Mouse (Mus musculus) intestine, embryonic 15.5 days (tissue): ENCODE measurements at regions not wholly inside any gene's neighbourhood (a gene's known extent, or its start where the extent isn't known, plus 50 kb on each side); places are given as distances from the start of the nearest gene placed in this dataset.
A peak's percentile ranks its signal among the peaks of the same experiment; 100 is the strongest.

Experiments
- ATAC-seq: fragments of 200-750 bp; cut with Nextera tagmentation; 2 replicates; pipeline ENCODE4 v1.8.0; 2017; ENCODE audit warnings: moderate TSS enrichment, moderate library complexity
- H3K27ac ChIP-seq: fragments of 300-500 bp; sonication (generic); 2 replicates; pipeline ENCODE4 v1.5.1; 2015; ENCODE audit warnings: mild to moderate bottlenecking, inconsistent platforms
- H3K27me3 ChIP-seq: fragments of 300-500 bp; sonication (generic); replicated peaks from 2 replicates; pipeline ENCODE4 v1.6.1; 2015; ENCODE audit warnings: inconsistent platforms
- H3K36me3 ChIP-seq: fragments of 300-500 bp; sonication (generic); 2 replicates; pipeline ENCODE4 v1.6.1; 2015; ENCODE audit warnings: inconsistent platforms
- H3K4me1 ChIP-seq: fragments of 300-500 bp; sonication (generic); replicated peaks from 2 replicates; pipeline ENCODE4 v1.6.1; 2015; ENCODE audit warnings: inconsistent platforms
- H3K4me2 ChIP-seq: fragments of 300-500 bp; sonication (generic); replicated peaks from 2 replicates; pipeline ENCODE4 v1.6.1; 2015; ENCODE audit warnings: mild to moderate bottlenecking, inconsistent platforms
- H3K4me3 ChIP-seq: fragments of 300-500 bp; sonication (generic); replicated peaks from 2 replicates; pipeline ENCODE4 v1.5.1; 2015; ENCODE audit warnings: inconsistent platforms
- H3K9ac ChIP-seq: fragments of 300-500 bp; sonication (generic); 2 replicates; pipeline ENCODE4 v1.6.1; 2015; ENCODE audit warnings: inconsistent platforms
- H3K9me3 ChIP-seq: fragments of 300-500 bp; sonication (generic); 2 replicates; pipeline ENCODE4 v1.6.1; 2016; ENCODE audit warnings: inconsistent platforms
- WGBS: fragments of 180-500 bp; shearing (Covaris S2); methylation state at CpG from one replicate; pipeline ENCODE4 v1.1.7; 2015; 5-methylcytosine and 5-hydroxymethylcytosine counted together

DNA sequence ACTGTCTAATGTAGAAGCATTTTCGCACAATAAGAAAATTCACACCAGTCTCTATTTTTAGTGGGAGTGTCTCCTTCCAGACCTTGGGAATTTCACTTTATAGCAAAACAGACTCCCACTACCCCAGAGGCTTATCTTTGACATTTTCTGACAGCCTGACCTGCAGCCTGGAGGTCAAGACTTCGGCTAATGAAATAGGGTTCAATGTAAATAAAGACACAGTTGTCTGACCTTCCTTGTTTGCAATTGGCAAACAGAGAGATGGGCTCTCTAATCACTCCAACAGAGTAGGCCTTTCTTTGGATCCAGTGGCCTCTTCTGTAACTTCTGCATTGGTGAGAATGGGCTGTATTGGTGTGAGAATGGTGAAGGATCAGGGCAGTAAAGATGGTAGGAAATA is 321.7 kb upstream of the Tnp1 start:
- no peak overlapping the region for H3K4me3 ChIP-seq
- H3K4me2 ChIP-seq: no peak overlapping the region
- H3K9ac ChIP-seq: no peak overlapping the region
- H3K27me3 ChIP-seq: no peaks in the 10 kb centered on the region
- no peaks in the 10 kb centered on the region for H3K36me3 ChIP-seq
- WGBS: 46% methylated on average over 2 of the region's 2 CpGs
- H3K9me3 ChIP-seq: no peaks in the 10 kb centered on the region
- H3K4me1 ChIP-seq: no peaks in the 10 kb centered on the region
- H3K27ac ChIP-seq: no peak overlapping the region
- ATAC-seq: no peak

DNA sequence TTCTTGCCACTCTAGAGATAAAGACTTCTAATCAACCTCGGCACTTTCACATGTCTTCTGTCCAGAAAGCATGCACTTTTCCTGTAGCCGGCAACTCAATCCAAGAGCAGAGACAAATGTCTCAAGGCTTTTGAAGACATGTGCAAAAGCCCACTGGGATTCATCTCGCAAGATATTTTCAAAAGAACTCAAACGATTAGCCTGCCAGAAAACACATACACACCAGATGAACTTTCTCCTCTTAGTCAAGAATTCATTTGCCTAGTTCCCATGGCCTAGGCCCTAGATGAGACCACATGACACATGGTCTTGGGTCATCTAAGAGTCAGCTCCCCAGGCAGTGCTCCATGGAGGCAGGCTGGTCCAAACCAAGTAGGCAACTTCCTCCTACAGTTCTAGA is 293.8 kb upstream of the Tnp1 start:
- 86% methylated on average over 4 of the region's 4 CpGs for WGBS
- Histone ChIP-seq H3K9ac (no peak overlapping the region), H3K4me1 (0 out of 2 replicates have a peak, but pooled peaks cover 4% of the 10 kb centered on the region), H3K9me3 (no peaks in the 10 kb centered on the region), H3K27me3 (no peaks in the 10 kb centered on the region), H3K4me2 (no peak overlapping the region), H3K27ac (no peak overlapping the region), H3K36me3 (no peaks in the 10 kb centered on the region), H3K4me3 (no peak overlapping the region)
- no peak for ATAC-seq

DNA sequence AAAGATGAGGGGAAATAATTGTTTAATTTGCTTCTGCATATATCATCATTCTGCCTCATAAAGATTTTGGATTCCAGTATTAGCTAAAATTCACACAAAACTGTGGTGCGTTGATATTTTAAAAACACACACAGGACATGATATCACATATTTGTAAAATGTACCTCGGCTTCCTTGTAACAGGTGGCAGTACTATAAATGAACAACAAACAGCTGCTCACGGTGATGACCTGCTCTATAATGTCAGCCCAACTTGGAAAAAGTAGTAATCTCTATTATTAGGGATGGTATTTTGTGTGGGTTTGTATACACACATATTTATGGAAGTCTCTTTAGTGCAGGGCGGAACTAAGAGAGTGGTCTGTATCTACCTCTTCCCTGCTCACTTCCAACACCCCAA is 292.7 kb upstream of the Tnp1 start:
- Histone ChIP-seq H3K9ac (no peak overlapping the region), H3K4me1 (0 out of 2 replicates have a peak, but pooled peaks cover 4% of the 10 kb centered on the region), H3K4me3 (no peak overlapping the region), H3K36me3 (no peaks in the 10 kb centered on the region), H3K9me3 (no peaks in the 10 kb centered on the region), H3K27ac (no peak overlapping the region), H3K4me2 (no peak overlapping the region), H3K27me3 (no peaks in the 10 kb centered on the region)
- ATAC-seq: no peak
- 84% methylated on average over 4 of the region's 4 CpGs for WGBS

DNA sequence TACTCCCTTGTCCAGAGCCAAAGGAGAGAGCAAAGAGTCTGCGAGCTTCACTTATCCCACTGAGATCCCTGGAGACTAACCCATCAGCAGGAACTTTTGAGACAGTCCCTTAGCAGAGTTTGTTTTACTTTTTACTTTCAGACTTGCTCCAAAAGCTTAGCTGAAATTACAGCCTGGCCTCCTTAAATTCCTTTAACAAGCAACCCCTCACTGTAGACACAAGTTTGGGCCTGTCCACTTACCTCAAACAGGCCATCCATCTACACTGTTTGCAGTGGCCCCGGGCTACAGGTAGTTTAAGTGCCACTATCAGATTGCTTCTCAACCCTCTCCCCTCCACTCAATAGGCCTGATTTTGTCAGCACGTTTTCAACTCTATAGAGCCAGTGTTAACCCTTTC is 291.5 kb upstream of the Tnp1 start:
- no peaks in the 10 kb centered on the region for H3K27me3 ChIP-seq
- 0 out of 2 replicates have a peak, but pooled peaks cover 4% of the 10 kb centered on the region for H3K4me1 ChIP-seq
- no peak overlapping the region for H3K27ac ChIP-seq
- no peak overlapping the region for H3K9ac ChIP-seq
- no peak overlapping the region for H3K4me2 ChIP-seq
- H3K4me3 ChIP-seq: no peak overlapping the region
- no peaks in the 10 kb centered on the region for H3K36me3 ChIP-seq
- no peaks in the 10 kb centered on the region for H3K9me3 ChIP-seq
- WGBS: 12% methylated on average over 3 of the region's 3 CpGs
- ATAC-seq: no peak

DNA sequence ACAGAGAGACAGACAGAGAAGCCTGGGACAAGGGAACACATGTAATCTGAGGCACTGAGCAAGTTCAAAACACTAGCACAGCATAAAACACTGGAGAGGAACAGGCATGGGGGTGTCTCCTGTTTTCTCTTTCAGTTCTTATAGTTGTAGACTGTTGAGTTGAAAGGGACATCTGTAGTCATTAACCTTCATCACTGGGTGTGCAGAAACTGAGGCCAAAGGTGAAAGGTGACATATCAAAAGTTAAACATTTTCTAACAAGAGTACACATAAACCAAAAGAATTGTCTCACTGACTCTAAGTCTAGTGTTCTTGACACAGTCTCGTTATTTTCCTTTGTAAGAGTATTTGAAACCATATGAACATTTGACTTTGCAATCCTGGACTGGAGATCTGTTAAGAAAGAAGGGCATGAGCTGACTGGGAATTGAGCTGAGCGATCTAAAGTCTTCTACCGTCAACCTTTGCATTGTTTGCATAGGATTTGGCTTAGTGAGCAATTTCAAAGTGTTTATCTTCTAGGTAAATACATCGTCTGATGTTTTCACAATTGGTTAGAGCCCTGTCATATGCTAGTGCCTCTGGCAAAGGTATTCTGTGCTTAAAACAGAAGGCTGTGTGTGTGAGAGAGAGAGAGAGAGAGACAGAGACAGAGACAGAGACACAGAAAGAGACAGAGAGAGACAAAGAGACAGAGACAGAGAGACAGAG is 284.4 kb upstream of the Tnp1 start:
- Histone ChIP-seq H3K36me3 (no peaks in the 10 kb centered on the region), H3K9me3 (no peaks in the 10 kb centered on the region), H3K4me3 (no peak overlapping the region), H3K27ac (no peak overlapping the region), H3K9ac (no peak overlapping the region), H3K4me1 (peaks cover 12% of the 10 kb centered on the region), H3K27me3 (no peaks in the 10 kb centered on the region), H3K4me2 (no peak overlapping the region)
- peak; percentile 39 for ATAC-seq
- 24% methylated on average over 4 of the region's 4 CpGs for WGBS

DNA sequence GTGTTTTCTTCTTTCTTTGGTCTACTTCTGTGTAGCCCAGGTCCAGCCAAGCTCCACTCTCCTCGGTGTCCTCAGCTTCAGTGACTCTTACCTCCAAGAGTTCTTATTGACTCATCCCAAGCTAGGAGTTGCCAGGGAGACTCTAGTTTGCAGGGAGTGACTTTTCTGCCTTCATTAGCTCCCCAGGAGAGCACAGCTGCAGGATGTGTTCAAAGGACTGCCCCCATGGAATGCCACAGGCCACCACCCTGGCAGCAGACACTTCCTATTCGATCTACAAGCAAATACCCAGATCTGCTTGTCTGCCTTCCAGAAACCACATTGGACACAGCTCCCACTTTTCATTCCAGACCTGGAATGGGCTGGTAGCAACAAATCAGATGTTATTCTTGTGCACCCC is 269.6 kb upstream of the Tnp1 start:
- ATAC-seq: no peak
- Histone ChIP-seq H3K4me2 (no peak overlapping the region), H3K4me3 (no peak overlapping the region), H3K27ac (no peak overlapping the region), H3K36me3 (no peaks in the 10 kb centered on the region), H3K27me3 (no peaks in the 10 kb centered on the region), H3K9ac (no peak overlapping the region), H3K9me3 (no peaks in the 10 kb centered on the region), H3K4me1 (peaks cover 2% of the 10 kb centered on the region; the same call in 1 of the 2 replicates)
- WGBS: 79% methylated on average over 2 of the region's 2 CpGs

DNA sequence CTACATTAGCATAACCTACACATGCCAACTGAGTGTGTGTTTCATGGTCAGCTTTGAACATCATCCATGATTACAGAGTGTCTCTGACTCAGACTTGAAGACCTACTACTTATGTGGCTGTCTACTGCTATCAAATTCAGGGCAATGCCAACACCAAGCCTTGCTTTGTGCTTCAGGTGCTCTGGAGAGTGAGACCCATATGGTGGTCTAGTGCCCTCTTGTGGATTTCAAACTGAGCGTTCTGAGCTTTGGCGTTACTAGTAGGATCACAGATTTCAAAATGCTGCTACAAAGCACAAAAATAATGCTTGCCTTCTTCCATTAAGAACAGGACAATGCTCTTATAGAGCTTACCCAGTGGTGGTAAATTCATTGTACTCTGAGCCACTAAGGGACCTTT is 258.8 kb upstream of the Tnp1 start:
- ATAC-seq: no peak
- Histone ChIP-seq H3K27me3 (no peaks in the 10 kb centered on the region), H3K4me3 (no peak overlapping the region), H3K9me3 (no peaks in the 10 kb centered on the region), H3K27ac (no peak overlapping the region), H3K4me2 (no peak overlapping the region), H3K4me1 (no peaks in the 10 kb centered on the region), H3K36me3 (no peaks in the 10 kb centered on the region), H3K9ac (no peak overlapping the region)
- WGBS: 52% methylated on average over 2 of the region's 2 CpGs

DNA sequence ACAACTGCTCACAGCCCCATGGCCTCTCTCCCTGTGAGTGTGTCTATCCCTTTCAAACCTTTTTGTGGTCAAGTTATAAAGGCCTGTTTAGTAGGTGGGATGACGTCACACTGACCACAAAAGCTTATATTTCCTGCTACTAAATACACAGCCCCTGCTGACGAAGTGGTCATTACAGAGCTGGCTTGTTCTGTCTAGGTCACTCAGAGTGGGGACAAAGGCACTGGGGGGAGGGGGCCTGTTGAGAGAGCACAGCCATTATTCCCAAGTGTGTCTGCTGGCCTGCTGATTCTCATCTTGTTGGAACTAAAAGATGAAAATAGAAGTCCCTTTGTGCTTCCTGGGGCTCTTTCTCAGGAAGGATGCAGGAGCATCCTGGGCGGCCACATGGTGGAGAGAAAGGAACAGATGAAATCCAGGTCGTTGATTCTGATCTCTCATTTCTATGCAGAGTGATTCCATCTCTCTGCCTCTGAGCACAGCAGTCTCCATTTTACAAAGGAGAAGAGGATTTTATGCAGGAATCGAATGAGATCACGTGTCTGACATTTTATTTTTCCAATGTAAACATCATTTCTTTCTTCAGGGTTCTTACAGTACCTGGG is 255.2 kb upstream of the Tnp1 start:
- Histone ChIP-seq H3K4me2 (no peak overlapping the region), H3K4me3 (no peak overlapping the region), H3K27ac (no peak overlapping the region), H3K36me3 (no peaks in the 10 kb centered on the region), H3K9ac (no peak overlapping the region), H3K9me3 (no peaks in the 10 kb centered on the region), H3K27me3 (no peaks in the 10 kb centered on the region), H3K4me1 (no peaks in the 10 kb centered on the region)
- 62% methylated on average over 6 of the region's 6 CpGs for WGBS
- no peak for ATAC-seq

DNA sequence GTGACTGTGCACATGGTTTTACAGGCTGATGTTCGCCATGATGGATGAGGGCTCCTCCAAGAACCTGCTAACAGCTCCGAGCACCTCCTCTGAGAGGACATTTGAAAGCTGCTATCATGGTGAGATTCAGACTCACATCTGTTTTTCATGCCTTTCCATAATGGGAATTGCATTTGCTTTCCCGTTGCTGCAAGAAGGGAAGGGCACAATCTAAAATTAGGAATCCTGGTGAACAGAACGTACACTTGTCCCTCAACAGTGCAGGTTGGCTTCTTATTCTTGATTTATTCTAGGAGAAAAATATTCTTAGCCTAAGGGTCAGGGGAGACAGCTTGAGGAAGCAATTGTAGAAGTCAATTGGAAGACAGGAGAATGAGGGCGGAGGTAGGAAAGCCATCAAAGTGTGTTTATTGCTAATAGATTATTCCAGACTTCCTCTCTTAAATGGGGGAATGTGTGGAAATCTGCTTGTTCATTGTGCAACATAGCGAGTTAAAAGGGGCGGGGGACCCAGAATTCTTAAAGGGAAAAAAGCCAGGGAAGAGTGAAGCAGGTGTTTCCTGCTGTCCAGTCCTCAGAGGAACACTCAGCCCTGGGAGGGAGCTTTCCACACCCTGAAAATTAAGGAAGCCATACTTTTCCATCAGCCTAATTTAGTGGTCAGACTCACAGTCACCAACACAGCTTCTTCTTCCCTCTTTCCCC is 253.5 kb upstream of the Tnp1 start:
- Histone ChIP-seq H3K27me3 (no peaks in the 10 kb centered on the region), H3K9me3 (no peaks in the 10 kb centered on the region), H3K27ac (no peak overlapping the region), H3K4me3 (no peak overlapping the region), H3K4me2 (no peak overlapping the region), H3K36me3 (no peaks in the 10 kb centered on the region), H3K4me1 (no peaks in the 10 kb centered on the region), H3K9ac (no peak overlapping the region)
- WGBS: 67% methylated on average over 7 of the region's 7 CpGs
- ATAC-seq: no peak

DNA sequence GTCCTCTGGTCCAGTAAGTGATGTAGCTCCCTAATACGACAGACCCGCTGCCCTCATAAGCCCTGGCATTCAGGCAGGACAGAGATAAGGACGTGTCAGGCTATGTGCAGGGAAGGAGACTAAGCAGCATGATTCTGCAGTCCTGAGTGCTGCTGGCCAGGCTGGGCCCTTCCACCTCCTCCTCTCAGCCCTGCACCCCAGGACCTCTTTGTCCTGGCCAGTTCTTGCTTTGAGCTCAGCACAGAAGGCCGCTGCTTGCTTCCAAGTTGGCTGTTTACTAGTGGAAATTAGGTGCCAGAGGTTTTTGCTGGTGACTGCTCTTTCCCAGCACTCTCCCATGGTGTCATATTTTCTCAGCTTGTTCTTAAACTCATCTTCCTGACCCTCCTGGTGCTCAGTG is 249.3 kb upstream of the Tnp1 start:
- no peaks in the 10 kb centered on the region for H3K4me1 ChIP-seq
- ATAC-seq: no peak
- H3K27me3 ChIP-seq: no peaks in the 10 kb centered on the region
- no peaks in the 10 kb centered on the region for H3K9me3 ChIP-seq
- no peak overlapping the region for H3K4me2 ChIP-seq
- WGBS: 76% methylated on average over 4 of the region's 4 CpGs
- no peak overlapping the region for H3K27ac ChIP-seq
- no peak overlapping the region for H3K4me3 ChIP-seq
- no peak overlapping the region for H3K9ac ChIP-seq
- no peaks in the 10 kb centered on the region for H3K36me3 ChIP-seq

DNA sequence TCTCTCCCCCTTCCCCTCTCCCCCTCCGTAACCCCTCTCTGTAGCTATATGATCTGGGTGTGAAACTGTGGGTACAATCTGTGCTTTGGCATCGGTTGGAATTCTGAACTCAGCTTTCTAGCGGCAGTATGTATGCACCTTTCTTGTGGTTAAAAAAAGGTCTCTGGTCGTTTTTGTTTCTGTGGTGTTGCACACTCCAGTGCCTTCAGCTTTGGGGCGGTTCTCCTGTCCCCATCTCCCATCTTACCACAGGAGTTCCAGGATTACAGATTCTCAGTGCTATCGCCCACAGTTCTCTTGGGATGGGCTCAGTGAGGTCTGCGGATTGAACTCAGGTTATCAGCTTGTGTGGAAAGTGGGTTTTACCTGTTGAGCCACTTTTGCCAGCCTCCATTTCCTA is 248.5 kb upstream of the Tnp1 start:
- Histone ChIP-seq H3K36me3 (no peaks in the 10 kb centered on the region), H3K27me3 (no peaks in the 10 kb centered on the region), H3K9ac (no peak overlapping the region), H3K4me1 (no peaks in the 10 kb centered on the region), H3K4me2 (no peak overlapping the region), H3K4me3 (no peak overlapping the region), H3K27ac (no peak overlapping the region), H3K9me3 (no peaks in the 10 kb centered on the region)
- WGBS: 76% methylated on average over 7 of the region's 7 CpGs
- no peak for ATAC-seq

DNA sequence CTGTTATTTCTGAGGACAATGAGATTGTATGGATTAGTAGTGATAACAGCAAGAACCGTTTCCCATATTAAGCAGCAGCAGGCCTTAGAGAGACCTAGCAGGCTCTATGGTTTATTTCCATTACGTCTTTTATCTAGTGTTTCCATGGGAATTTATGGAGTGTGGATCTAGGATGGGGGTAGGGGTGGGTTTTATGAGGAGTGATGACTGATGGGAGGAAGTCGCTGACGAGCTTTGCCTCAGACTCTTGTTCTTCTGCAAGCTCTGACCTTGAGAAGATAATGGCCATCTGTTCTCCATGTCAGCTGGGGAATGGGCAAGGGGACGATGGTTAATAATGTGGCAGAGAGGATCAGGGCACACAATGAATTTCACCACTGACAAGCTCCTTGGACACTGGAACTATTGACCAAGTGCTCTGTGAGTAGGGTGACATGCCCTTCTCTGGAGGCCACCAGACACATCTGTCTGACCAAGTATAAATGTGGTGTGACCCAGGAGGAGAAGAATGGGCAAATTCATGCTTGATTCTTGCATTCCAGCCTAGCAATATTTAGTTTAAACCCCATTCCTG is 243.9 kb upstream of the Tnp1 start:
- H3K9ac ChIP-seq: no peak overlapping the region
- H3K4me1 ChIP-seq: no peaks in the 10 kb centered on the region
- H3K4me2 ChIP-seq: no peak overlapping the region
- no peak for ATAC-seq
- no peaks in the 10 kb centered on the region for H3K9me3 ChIP-seq
- no peak overlapping the region for H3K4me3 ChIP-seq
- no peak overlapping the region for H3K27ac ChIP-seq
- WGBS: 32% methylated on average over 5 of the region's 5 CpGs
- H3K36me3 ChIP-seq: no peaks in the 10 kb centered on the region
- H3K27me3 ChIP-seq: no peaks in the 10 kb centered on the region
